Mouse (Mus musculus): ENCODE measurements at regions not wholly inside any gene's neighbourhood (a gene's known extent, or its start where the extent isn't known, plus 50 kb on each side); places are given as distances from the start of the nearest gene placed in this dataset.
A peak's percentile ranks its signal among the peaks of the same experiment; 100 is the strongest.

GRCm38 (mm10) chr13:119339762-119340161 lies 88.6 kb upstream of the Paip1 start:
- intact Hi-C loops (cut with DNase I): no loop called here
- DNase-seq: peak; percentile 73 to 79

- peak; percentile 29 to 55 for DNase-seq
- intact Hi-C loops (cut with DNase I): no loop called here
These were observed 86.6 kb upstream of the Paip1 start for GRCm38 (mm10) chr13:119341833-119342232.

DNA sequence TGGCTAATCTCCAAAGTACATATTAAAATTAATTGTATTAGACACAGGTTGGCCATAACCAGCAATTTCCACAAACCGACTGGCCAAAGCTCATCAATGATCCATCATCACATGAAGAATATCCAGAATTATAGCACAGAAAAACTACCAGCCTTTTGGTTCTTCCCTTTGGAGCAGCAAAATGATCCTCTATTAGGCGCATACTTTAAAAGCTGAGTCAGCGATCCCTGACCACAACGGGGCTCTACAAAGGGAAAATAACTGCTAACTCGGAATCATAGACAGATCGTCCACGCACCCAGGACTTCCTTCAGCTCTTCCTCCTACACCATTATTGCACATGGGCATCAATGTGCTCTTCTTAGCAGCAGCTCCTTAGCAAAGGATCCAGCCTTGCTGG lies 85.6 kb upstream of the Paip1 start:
- intact Hi-C loops (cut with DNase I): no loop called here
- no peak for DNase-seq

DNA sequence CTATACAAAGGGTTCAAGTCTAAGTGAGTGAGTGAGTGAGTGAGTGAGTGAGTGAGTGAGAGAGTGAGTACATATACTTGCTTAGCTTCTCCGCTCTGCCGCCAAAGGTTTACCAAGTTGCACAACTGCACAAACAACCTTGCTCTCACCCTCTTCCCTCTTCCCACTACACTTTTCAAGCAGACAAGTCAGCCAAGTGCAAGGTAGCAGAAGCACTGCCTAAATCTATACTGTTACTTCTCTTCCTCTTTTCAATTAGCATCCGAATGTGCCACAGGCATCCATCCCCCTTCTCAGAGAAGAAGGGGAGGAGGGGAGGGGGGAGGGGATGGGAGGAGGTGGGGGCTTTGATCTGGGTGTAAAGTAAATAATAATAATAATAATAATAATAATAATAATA lies 80.4 kb upstream of the Paip1 start:
- intact Hi-C loops (cut with DNase I): no loop called here
- no peak for DNase-seq

- intact Hi-C loops (cut with DNase I): no loop called here
- peak; percentile 9 to 31 for DNase-seq
These were observed 77.1 kb upstream of the Paip1 start for GRCm38 (mm10) chr13:119351346-119351745.

DNA sequence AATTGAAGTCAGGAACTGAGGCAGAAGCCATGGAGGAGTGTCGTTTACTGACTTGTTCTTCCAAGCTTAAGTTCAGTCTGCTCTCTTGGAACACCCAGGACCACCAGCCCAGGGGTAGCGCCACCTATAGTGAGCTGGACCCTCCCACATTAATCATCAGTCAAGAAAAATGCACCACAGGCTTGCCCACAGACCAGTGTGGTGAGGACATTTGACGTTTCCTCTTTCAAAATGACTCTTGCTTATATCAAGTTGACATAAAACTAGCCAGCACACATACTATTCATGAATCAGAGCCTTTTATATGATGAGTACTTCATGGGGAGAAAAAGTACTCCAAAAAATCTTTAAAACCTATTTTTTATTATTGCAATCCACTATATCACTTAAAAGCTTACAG lies 69.7 kb upstream of the Paip1 start:
- DNase-seq: no peak
- intact Hi-C loops (cut with DNase I): no loop called here

- peak; percentile 39 to 65 for DNase-seq
- intact Hi-C loops (cut with DNase I): loop anchor here (2.0 to 5.0 kb wide), 2 partner anchors 81 to 961 kb away; no protein-coding TSS in a partner anchor
These were observed 65.0 kb upstream of the Paip1 start for GRCm38 (mm10) chr13:119363379-119363778.

DNA sequence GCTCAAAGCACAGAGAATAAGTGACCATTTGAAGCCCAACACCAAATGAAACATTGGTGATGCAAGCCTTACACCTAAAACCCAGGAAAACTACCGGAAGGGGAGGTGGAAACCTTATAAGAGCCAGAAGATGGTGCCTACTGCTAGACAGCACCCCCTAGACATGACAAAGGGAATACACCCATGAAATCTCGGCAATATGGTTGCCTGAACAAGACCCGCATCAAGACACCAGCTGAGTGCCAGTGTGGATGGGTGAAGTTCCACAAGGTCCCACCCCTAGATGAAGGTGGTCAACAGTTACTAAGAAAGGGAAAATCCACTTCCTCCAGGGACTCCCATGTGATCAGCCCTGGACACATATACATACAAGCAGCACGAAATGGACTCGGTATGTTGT lies 64.2 kb upstream of the Paip1 start:
- DNase-seq: no peak
- intact Hi-C loops (cut with DNase I): loop anchor here (5.0 kb wide), 1 partner anchor 962 kb away; no protein-coding TSS in a partner anchor

DNA sequence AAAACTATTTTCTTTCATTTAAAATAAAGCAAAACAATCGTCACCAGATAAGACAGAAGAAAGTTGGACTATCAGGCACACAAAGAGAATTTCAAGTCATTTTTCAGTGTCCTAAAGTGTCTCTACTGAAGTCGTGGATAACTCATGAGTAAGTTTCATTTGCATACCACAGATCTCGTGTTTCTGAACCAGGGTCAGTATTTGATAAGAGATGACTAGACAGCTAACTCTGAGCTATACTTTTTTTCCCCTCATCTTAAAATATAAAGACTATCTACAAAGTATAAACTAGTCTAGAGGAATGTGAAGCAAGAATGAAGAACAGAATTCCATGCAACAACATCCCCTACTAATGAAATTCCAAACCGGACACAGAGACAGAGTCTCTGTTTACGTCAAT lies 60.9 kb upstream of the Paip1 start:
- intact Hi-C loops (cut with DNase I): no loop called here
- DNase-seq: no peak

DNA sequence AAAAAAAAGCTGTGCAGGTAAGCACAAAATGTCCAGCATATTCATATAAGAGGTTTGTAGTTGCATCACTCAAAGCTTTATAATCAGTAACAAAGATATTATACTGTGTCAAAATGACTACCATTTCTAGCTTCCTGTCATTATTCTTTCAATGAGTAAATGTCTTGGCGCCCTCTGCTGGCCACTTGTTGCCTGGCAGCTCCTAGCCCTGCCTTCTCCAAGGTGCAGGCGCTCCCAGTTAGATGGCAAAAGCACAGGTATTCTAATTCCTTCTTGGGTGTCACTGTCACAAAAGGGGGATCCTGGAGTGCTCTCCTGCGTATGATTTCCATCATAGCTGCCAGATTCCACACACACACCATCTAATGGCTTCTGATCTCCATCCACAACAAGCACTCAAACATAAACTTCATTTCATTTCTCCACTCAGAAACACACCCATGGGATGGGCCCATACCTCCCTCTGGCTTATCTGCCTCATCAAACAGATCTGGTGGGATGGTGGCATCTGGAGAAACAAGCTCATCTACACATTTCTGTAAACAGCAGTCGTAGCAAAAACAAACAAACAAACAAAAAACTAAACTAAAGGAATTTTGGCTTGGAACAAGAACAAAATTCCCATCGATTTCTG lies 49.9 kb upstream of the Paip1 start:
- DNase-seq: peak; percentile 67 to 85
- intact Hi-C loops (cut with DNase I): loop anchor here (5.0 kb wide), 1 partner anchor 96 kb away; no protein-coding TSS in a partner anchor

Small RNA genes in the stretch of these regions (microRNA-seq; reads per million reads assigned to microRNA genes)
- gene Gm44488: 0 reads per million in 2 experiments

Data from heart, postnatal 14 days (tissue).